Mouse (Mus musculus) ES-Bruce4 (cell line): ENCODE data around the gene Tm4sf1. TPM values are rescaled to one million over a fixed set of nuclear protein-coding genes. Genes with fewer than 3 reads are reported as not detected.

Source experiments
- H3K27ac ChIP-seq: 2 replicates; pipeline ENCODE4 v1.5.1; 2012; ENCODE audit warnings: low read length, inconsistent platforms; ENCODE audit not compliant: insufficient read depth
- H3K27me3 ChIP-seq: 2 replicates; pipeline ENCODE4 v1.6.1; 2012; ENCODE audit warnings: mild to moderate bottlenecking, low read length, inconsistent platforms; ENCODE audit not compliant: control insufficient read depth, poor library complexity, insufficient read depth, severe bottlenecking
- H3K36me3 ChIP-seq: 2 replicates; pipeline ENCODE4 v1.6.1; 2012; ENCODE audit warnings: inconsistent platforms, mild to moderate bottlenecking, low read length, moderate library complexity; ENCODE audit not compliant: control insufficient read depth, poor library complexity, insufficient read depth, severe bottlenecking
- H3K4me1 ChIP-seq: one replicate; pipeline ENCODE4 v1.8.1; 2011; ENCODE audit warnings: low read length; ENCODE audit not compliant: control insufficient read depth, insufficient read depth
- H3K4me3 ChIP-seq: 2 replicates; pipeline ENCODE4 v1.5.1; 2011; ENCODE audit warnings: low read depth, mild to moderate bottlenecking, low read length
- H3K9ac ChIP-seq: 2 replicates; pipeline ENCODE4 v1.6.1; 2012; ENCODE audit warnings: low read depth, mild to moderate bottlenecking, inconsistent platforms; ENCODE audit not compliant: poor library complexity, severe bottlenecking
- H3K9me3 ChIP-seq: replicated peaks from 2 replicates; pipeline ENCODE4 v1.6.1; 2012; ENCODE audit warnings: mild to moderate bottlenecking, low read length, inconsistent platforms; ENCODE audit not compliant: control insufficient read depth, poor library complexity, insufficient read depth, severe bottlenecking
- CTCF ChIP-seq: IDR thresholded peaks from one replicate; pipeline ENCODE4 v1.8.1; 2011; ENCODE audit warnings: low read depth, low read length
- EP300 ChIP-seq: IDR thresholded peaks from 2 replicates; pipeline ENCODE4 v1.6.1; 2011; ENCODE audit warnings: low read depth, low read length; ENCODE audit not compliant: insufficient read depth
- POLR2A ChIP-seq: IDR thresholded peaks from one replicate; pipeline ENCODE4 v1.8.1; 2011; ENCODE audit warnings: low read length; ENCODE audit not compliant: insufficient read depth
- polyA plus RNA-seq: library from polyadenylated mRNA; stranded (reverse); fragments of >200 nt; gene quantifications from 2 replicates; pipeline ENCODE4 v1.2.4, GENCODE M21; 2011; ENCODE audit warnings: low read depth; ENCODE audit not compliant: missing spikeins, insufficient read depth, insufficient read length

Gene Tm4sf1
- polyA plus RNA-seq, 1 experiment = 0.81 TPM

DNA sequence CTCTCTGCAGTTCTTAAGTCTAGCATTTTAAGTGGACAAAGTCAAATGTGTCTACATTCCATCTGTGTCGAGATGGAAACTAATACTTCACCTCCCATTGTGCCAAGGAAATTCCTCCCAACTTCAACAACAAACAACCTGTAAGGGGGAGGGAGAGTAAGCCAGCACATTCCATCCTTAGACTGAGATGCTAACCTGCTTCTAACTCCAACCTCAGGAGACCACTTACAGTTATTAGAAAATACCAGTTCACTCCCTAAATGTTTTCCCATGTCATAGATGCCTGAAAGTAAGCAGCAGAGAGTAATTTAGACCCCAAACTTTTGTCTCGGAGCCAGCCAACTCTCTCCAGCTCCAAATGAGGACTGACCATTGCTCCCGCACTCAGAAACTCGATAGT lies 7.9 kb downstream of the Tm4sf1 start:
- no peaks in the 10 kb centered on the region for H3K36me3 ChIP-seq
- H3K9me3 ChIP-seq = no peaks in the 10 kb centered on the region
- H3K9ac ChIP-seq = no peak overlapping the region
- H3K4me1 ChIP-seq = no peaks in the 10 kb centered on the region
- no peak for TF ChIP-seq POLR2A
- no peak overlapping the region for H3K4me3 ChIP-seq
- H3K27ac ChIP-seq = no peak overlapping the region
- H3K27me3 ChIP-seq = no peaks in the 10 kb centered on the region

DNA sequence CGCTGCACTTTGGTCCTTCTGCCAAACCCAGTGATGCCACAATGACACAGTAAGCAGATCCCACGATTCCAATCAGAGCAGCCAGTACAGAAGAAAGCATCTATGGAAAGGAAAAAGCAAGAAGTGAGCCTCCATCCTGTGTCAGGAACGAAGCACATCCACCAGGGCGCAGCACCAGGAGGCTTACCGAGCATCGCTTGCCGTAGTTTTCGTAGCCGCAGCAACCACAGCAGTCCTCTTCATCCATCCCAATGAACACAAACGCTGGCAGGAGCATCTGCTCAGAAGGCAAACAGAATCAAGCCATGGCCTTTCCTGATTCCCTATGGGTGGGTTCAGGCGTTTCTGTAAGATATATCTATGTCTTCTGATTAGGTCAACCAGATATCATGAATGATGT lies 9.0 kb downstream of the Tm4sf1 start:
- Histone ChIP-seq H3K4me1 (peaks cover under 1% of the 10 kb centered on the region), H3K9ac (no peak overlapping the region), H3K27me3 (no peaks in the 10 kb centered on the region), H3K9me3 (no peaks in the 10 kb centered on the region), H3K27ac (no peak overlapping the region), H3K4me3 (no peak overlapping the region), H3K36me3 (no peaks in the 10 kb centered on the region)
- TF ChIP-seq POLR2A = no peak
- peak; percentile 8 for TF ChIP-seq CTCF
- no peak for TF ChIP-seq EP300

DNA sequence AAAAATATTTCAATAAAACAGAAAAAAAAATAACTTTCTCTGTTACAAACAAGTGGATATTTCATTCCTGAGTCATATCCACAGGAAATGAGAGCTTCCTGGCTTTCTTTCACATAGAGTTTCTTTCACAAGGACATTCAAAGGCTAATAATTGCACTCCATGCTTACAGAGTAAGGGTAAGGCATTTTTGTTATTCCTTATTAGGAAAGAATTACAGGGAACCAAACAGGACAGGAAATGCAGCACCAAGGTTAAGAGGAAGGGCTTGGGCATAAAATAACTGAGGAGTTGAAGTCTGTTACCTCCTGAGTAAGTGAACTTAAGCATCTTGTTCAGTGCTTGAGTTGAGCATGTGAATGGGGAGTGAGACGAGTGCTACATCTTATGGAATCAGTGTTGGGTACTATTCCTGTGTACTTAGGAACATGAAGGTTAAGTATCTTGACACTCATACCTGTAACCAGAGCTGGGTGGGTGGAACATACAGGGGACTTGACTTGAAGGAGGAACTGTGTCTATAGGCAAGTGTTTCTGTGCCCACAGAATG lies 12.8 kb downstream of the Tm4sf1 start:
- Histone ChIP-seq H3K27ac (no peak overlapping the region), H3K4me1 (peaks cover 1% of the 10 kb centered on the region), H3K9me3 (no peaks in the 10 kb centered on the region), H3K4me3 (no peak overlapping the region), H3K9ac (no peak overlapping the region), H3K27me3 (no peaks in the 10 kb centered on the region), H3K36me3 (no peaks in the 10 kb centered on the region)
- TF ChIP-seq EP300 = no peak
- TF ChIP-seq CTCF = no peak
- TF ChIP-seq POLR2A = no peak

- Histone ChIP-seq H3K4me1 (peaks cover 1% of the 10 kb centered on the region), H3K4me3 (no peak overlapping the region), H3K36me3 (no peaks in the 10 kb centered on the region), H3K27ac (no peak overlapping the region), H3K27me3 (no peaks in the 10 kb centered on the region), H3K9ac (no peak overlapping the region), H3K9me3 (no peaks in the 10 kb centered on the region)
- TF ChIP-seq EP300 (no peak), POLR2A (no peak), CTCF (no peak)
These were observed 13.7 kb downstream of the Tm4sf1 start for GRCm38 (mm10) chr3:57287854-57288720.

DNA sequence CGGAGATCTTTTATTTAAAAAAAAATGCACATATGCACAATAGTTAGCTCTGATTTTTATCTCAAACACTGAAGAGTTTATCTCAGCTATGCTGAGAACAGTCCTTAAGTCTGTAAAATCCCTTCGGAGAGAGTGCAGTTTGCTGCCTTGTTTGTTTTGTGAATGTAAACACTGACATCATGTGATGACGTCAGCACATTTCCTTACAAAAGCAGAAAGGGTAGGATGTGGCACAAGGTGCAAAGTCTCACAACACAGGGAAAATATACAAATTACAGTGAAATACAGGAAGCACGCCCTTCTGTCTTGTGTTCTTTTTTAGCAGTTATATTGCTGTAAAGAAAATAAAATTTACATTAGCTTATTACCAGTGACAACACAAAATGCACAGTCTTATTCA lies 14.3 kb downstream of the Tm4sf1 start:
- Histone ChIP-seq H3K9ac (no peak overlapping the region), H3K9me3 (no peaks in the 10 kb centered on the region), H3K4me1 (peaks cover 1% of the 10 kb centered on the region), H3K27ac (no peak overlapping the region), H3K4me3 (no peak overlapping the region), H3K36me3 (no peaks in the 10 kb centered on the region), H3K27me3 (no peaks in the 10 kb centered on the region)
- TF ChIP-seq EP300 (no peak), POLR2A (no peak), CTCF (no peak)

DNA sequence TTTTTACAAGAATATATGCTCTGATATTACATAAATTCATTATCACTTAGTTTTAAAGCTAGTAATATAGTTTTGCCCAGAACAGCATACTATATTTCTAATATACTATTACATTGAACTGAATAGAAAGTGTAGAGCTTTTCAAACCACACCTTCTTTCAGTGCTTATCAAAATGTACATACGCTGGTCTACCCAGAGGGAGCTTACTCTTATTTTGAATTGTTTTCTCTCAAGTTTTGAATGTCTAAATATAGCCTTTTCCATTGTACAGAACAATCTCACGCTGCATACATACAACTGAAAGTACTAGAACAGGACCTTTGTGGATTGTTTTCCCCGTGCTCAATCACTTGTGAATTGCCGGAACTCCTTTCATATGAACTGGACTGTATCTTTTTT lies 23.6 kb downstream of the Tm4sf1 start:
- Histone ChIP-seq H3K9me3 (no peaks in the 10 kb centered on the region; the same call in 1 of the 2 replicates), H3K9ac (no peak overlapping the region), H3K4me1 (no peaks in the 10 kb centered on the region), H3K36me3 (no peaks in the 10 kb centered on the region), H3K27me3 (no peaks in the 10 kb centered on the region), H3K27ac (no peak overlapping the region), H3K4me3 (no peak overlapping the region)
- TF ChIP-seq POLR2A (no peak), CTCF (no peak), EP300 (no peak)
